Mouse (Mus musculus): ENCODE data around the gene Tnk1. TPM values are rescaled to one million over a fixed set of nuclear protein-coding genes. Genes with fewer than 3 reads are reported as not detected.
A peak's percentile ranks its signal among the peaks of the same experiment; 100 is the strongest.

Gene Tnk1
- polyA plus RNA-seq, 1 experiment from 2014 or later: 0.31 TPM

- peaks cover 58% of the 10 kb centered on the region for H3K4me1 ChIP-seq (replicated peaks)
Observed at GRCm38 (mm10) chr11:69835326-69835965, 23.1 kb downstream of the Tnk1 start.

DNA sequence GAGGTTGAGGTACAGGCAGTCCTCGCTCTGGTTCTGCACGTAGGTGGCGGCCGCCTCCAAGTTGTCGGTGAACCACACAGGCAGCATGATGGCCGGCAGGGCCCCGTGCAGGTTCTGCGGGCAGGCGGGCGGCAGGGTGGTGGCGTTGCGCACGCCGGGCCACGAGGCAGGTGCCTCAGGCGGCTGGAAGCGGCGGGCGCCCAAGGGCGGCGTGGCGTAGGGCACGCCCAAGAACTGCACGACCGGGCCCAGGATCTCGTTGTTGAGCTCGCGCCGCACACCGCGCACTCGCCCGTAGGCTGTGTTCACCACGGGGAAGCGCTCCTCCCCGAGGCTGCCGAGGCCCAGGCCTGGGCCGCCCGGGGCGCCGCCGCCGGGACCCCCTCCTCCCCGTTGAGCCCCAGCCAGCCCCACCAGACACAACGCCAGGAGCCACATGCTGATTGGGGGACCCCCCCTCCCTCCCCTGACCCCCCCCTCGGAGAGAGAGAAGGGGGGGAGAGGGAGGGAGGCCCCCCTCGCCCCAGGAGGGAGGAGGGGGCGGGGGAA lies 24.5 kb downstream of the Tnk1 start:
- Histone ChIP-seq H3K27ac (peak overlapping the region; percentile 98), H3K36me3 (peaks cover 39% of the 10 kb centered on the region), H3K27me3 (no peaks in the 10 kb centered on the region), H3K4me2 (replicated peaks) (peak overlapping the region; percentile 99), H3K4me3 (replicated peaks) (peak overlapping the region; percentile 97), H3K9ac (replicated peaks) (peak overlapping the region; percentile 99), H3K9me3 (no peaks in the 10 kb centered on the region), H3K4me1 (replicated peaks) (peaks cover 57% of the 10 kb centered on the region)
- WGBS: 5% methylated on average over 46 of the region's 48 CpGs
- ATAC-seq: no peak

More at GRCm38 (mm10) chr11:69835326-69835965, 23.1 kb downstream of the Tnk1 start:
- peak overlapping the region; percentile 97 for H3K4me3 ChIP-seq (replicated peaks)
- peak overlapping the region; percentile 98 for H3K27ac ChIP-seq
- ATAC-seq: no peak
- peaks cover 31% of the 10 kb centered on the region for H3K36me3 ChIP-seq
- H3K9me3 ChIP-seq: no peaks in the 10 kb centered on the region
- H3K4me2 ChIP-seq (replicated peaks): peak overlapping the region; percentile 99
- peak overlapping the region; percentile 99 for H3K9ac ChIP-seq (replicated peaks)
- H3K27me3 ChIP-seq: no peaks in the 10 kb centered on the region
- 3% methylated on average over 9 of the region's 9 CpGs for WGBS

DNA sequence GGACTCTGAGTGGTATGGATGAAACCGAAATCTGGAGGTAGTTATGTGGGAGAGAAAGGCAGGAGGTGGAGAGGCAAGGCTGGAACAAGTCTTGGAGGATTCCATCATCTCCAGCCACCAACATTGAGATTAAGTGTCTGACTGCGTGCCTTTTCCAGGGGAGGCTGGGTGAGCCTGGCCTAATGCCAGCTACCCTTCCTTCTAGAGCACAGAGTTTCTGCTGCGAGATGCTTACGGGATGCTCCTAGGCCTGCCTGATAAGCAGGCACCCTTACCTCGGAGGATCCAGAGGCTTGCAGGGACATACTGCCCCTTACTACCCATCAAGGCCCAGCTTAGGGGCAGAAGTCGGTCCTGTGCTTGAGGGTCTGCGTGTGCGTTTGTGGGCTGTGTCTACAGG lies 25.0 kb downstream of the Tnk1 start:
- Histone ChIP-seq H3K4me3 (replicated peaks) (peak overlapping the region; percentile 97), H3K36me3 (peaks cover 44% of the 10 kb centered on the region), H3K9me3 (no peaks in the 10 kb centered on the region), H3K4me1 (replicated peaks) (peaks cover 55% of the 10 kb centered on the region), H3K9ac (replicated peaks) (peak overlapping the region; percentile 99), H3K4me2 (replicated peaks) (peak overlapping the region; percentile 99), H3K27ac (peak overlapping the region; percentile 98; the same call in 1 of the 2 replicates), H3K27me3 (no peaks in the 10 kb centered on the region)
- 57% methylated on average over 8 of the region's 8 CpGs for WGBS
- no peak for ATAC-seq

DNA sequence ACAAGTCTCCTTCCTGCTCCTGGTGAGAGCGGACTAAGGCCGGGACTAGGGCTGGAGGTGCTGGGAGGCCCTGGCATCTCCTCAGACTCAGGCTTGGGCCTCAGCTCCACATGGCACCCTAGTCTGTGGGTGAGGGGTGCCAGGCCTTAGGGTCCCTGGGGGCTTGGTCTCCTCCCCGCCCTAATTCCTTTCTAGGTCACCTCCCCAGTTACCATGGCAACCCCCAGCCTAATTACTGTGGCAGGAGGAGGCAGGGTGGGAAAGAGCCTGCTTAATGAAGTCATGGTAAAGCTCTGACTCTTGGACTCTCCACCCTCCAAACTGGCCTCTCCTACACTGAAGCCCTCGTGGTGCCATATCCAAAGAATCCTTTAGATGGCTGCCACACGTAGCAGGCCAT lies 29.7 kb downstream of the Tnk1 start:
- no peak for ATAC-seq
- Histone ChIP-seq H3K4me3 (replicated peaks) (no peak overlapping the region), H3K27me3 (no peaks in the 10 kb centered on the region), H3K9ac (replicated peaks) (no peak overlapping the region), H3K27ac (no peak overlapping the region), H3K4me1 (replicated peaks) (peaks cover 32% of the 10 kb centered on the region), H3K4me2 (replicated peaks) (no peak overlapping the region), H3K36me3 (peaks cover 91% of the 10 kb centered on the region), H3K9me3 (no peaks in the 10 kb centered on the region)
- WGBS: 58% methylated on average over 5 of the region's 5 CpGs

- Histone ChIP-seq H3K9me3 (no peaks in the 10 kb centered on the region), H3K9ac (replicated peaks) (no peak overlapping the region), H3K4me3 (replicated peaks) (no peak overlapping the region), H3K4me2 (replicated peaks) (no peak overlapping the region), H3K36me3 (peaks cover 52% of the 10 kb centered on the region), H3K27ac (no peak overlapping the region), H3K4me1 (replicated peaks) (no peaks in the 10 kb centered on the region), H3K27me3 (no peaks in the 10 kb centered on the region)
- 80% methylated on average over 2 of the region's 2 CpGs for WGBS
- no peak for ATAC-seq
Observed at GRCm38 (mm10) chr11:69823456-69823855, 35.1 kb downstream of the Tnk1 start.

DNA sequence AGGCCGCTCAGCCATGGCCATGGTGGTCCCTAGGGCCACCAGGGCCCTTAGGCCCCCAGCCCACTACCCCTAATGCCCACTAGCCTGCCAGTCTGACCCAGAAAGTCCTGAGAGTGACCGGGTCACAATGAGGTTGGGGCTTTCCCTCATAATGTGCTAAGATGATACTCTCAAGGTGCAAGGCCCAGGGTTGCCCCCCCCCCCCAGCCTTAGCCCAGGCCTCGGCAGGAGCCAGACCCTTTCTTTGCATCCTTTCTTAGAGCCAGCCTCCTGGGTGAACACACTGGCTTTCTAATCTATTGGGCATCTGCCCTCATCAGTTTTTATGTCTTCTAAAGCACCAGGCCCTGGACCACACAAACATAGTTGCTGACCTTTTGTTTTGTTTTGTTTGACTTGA lies 36.5 kb downstream of the Tnk1 start, which contains the start of gene Spem1:
TSS of gene Spem1 (minus strand) at position 101 of the 400 bp plus-strand sequence.
- ATAC-seq: no peak
- no peaks in the 10 kb centered on the region for H3K4me1 ChIP-seq (replicated peaks)
- no peak within 1 kb of the TSS for H3K27ac ChIP-seq
- no peak within 1 kb of the TSS for H3K4me2 ChIP-seq (replicated peaks)
- H3K9ac ChIP-seq (replicated peaks): no peak within 1 kb of the TSS
- no peaks in the 10 kb centered on the region for H3K27me3 ChIP-seq
- WGBS: 92% methylated on average over 3 of the region's 3 CpGs
- H3K36me3 ChIP-seq: peaks cover 39% of the 10 kb centered on the region
- peaks cover 5% of the 10 kb centered on the region; the same call in 1 of the 2 replicates for H3K9me3 ChIP-seq
- no peak within 1 kb of the TSS for H3K4me3 ChIP-seq (replicated peaks)

DNA sequence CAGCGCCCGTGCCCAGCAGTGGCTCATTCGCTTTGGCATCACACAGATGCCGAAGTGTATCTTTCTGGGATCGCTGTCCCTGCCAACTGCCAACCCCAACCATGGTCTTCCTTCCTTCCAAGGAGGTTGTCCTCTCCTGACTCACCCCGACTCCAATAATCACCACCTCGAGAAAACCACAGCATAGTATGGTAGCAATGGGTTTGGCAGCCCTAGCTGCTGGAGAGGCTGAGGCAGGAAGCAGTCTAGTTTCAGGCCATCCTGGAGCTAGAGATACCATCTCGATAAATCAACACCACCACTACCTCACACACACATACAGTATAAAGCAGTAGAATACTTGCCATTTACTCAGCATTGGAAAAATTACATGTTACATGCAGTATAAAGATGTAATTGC lies 39.7 kb downstream of the Tnk1 start:
- no peak overlapping the region for H3K9ac ChIP-seq (replicated peaks)
- ATAC-seq: no peak
- H3K9me3 ChIP-seq: peaks cover 5% of the 10 kb centered on the region; the same call in 1 of the 2 replicates
- peaks cover 6% of the 10 kb centered on the region; the same call in 1 of the 2 replicates for H3K36me3 ChIP-seq
- no peaks in the 10 kb centered on the region for H3K4me1 ChIP-seq (replicated peaks)
- 86% methylated on average over 8 of the region's 8 CpGs for WGBS
- no peak overlapping the region for H3K4me3 ChIP-seq (replicated peaks)
- H3K27me3 ChIP-seq: no peaks in the 10 kb centered on the region
- H3K4me2 ChIP-seq (replicated peaks): no peak overlapping the region
- no peak overlapping the region for H3K27ac ChIP-seq

- 0 out of 2 replicates have a peak, but pooled peaks cover 2% of the 10 kb centered on the region for H3K36me3 ChIP-seq
- H3K27ac ChIP-seq: no peak within 1 kb of the TSS
- no peak for ATAC-seq
- H3K4me3 ChIP-seq (replicated peaks): no peak within 1 kb of the TSS
- no peaks in the 10 kb centered on the region for H3K4me1 ChIP-seq (replicated peaks)
- WGBS: 83% methylated on average over 2 of the region's 2 CpGs
- H3K4me2 ChIP-seq (replicated peaks): no peak within 1 kb of the TSS
- no peak within 1 kb of the TSS for H3K9ac ChIP-seq (replicated peaks)
- no peaks in the 10 kb centered on the region for H3K27me3 ChIP-seq
- H3K9me3 ChIP-seq: peaks cover 5% of the 10 kb centered on the region; the same call in 1 of the 2 replicates
Observed at GRCm38 (mm10) chr11:69818365-69818764, 40.2 kb downstream of the Tnk1 start, which contains the start of gene Spem2. Gene Spem2 (minus strand): TSS chr11:69818465.

DNA sequence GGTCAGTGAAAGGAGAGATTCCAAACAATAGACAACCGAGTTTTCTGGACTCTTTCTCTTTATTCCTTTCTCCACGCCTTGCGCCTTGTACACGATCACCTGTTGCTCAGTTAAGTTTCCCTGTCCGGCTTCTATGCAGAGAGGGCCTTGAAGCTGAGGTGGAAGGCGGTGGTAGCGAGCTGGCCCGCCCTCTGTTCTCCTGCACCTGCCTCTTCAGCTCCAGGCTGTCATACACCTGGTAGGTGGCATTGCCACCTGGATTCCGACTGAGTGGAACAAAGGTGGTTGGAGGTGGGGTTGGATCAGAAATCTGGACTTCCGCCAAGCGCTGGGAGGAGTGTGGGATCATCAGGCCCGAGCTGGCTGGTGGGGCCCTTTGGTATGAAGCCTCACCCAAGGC lies 42.0 kb downstream of the Tnk1 start:
- no peak for ATAC-seq
- Histone ChIP-seq H3K27ac (no peak overlapping the region), H3K36me3 (no peaks in the 10 kb centered on the region), H3K4me3 (replicated peaks) (no peak overlapping the region), H3K27me3 (no peaks in the 10 kb centered on the region), H3K9ac (replicated peaks) (no peak overlapping the region), H3K4me2 (replicated peaks) (no peak overlapping the region), H3K4me1 (replicated peaks) (no peaks in the 10 kb centered on the region), H3K9me3 (peaks cover 5% of the 10 kb centered on the region; the same call in 1 of the 2 replicates)
- 93% methylated on average over 12 of the region's 12 CpGs for WGBS

DNA sequence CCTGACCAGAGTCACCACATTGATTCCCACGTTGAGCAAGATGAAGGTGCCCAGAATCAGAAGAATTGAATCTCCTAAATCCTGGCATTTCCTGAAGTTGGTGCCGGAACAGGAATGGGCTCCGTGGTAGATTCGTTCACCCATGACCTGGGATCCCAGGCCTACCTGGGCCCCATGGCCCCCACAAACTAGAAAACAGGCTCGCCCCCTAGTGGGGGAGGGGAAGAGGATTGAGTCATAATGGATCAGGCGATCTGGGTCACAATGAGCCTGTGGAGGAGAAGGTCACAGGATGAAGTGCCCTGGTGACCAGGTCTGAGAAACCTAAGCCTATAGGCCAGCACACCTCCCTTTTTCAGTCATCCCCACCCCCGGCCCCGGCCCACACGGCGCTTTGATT lies 43.4 kb downstream of the Tnk1 start, which contains the start of gene Gm39566:
TSS of gene Gm39566 (minus strand) at position 144 of the 400 bp plus-strand sequence.
- Histone ChIP-seq H3K9ac (replicated peaks) (no peak within 1 kb of the TSS), H3K27me3 (no peaks in the 10 kb centered on the region), H3K36me3 (no peaks in the 10 kb centered on the region), H3K4me2 (replicated peaks) (no peak within 1 kb of the TSS), H3K27ac (no peak within 1 kb of the TSS), H3K4me3 (replicated peaks) (no peak within 1 kb of the TSS), H3K9me3 (peaks cover 5% of the 10 kb centered on the region; the same call in 1 of the 2 replicates), H3K4me1 (replicated peaks) (no peaks in the 10 kb centered on the region)
- 62% methylated on average over 10 of the region's 10 CpGs for WGBS
- ATAC-seq: no peak

DNA sequence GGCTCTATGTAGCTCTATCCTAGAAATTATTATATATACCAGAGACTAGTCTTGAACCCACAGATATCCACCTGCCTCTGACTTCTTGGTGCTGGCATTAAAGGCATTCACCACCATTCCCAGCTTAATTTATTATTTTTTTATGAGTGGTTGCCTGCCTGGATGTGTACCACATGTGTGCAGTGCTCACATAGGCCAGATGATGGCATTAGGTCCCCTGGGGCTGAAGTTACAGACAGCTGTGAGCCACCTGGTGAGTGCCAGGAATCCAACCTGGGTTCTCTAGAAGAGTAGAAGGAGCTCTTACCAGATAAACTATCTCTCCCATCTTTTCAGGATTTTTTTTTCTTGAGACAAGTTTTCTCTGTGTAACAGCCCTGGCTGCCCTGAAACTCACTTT lies 48.2 kb downstream of the Tnk1 start:
- Histone ChIP-seq H3K4me3 (replicated peaks) (no peak overlapping the region), H3K4me1 (replicated peaks) (0 out of 2 replicates have a peak, but pooled peaks cover 5% of the 10 kb centered on the region), H3K4me2 (replicated peaks) (no peak overlapping the region), H3K9me3 (no peaks in the 10 kb centered on the region), H3K27me3 (peaks cover 17% of the 10 kb centered on the region), H3K36me3 (no peaks in the 10 kb centered on the region), H3K9ac (replicated peaks) (no peak overlapping the region), H3K27ac (no peak overlapping the region)
- no peak for ATAC-seq

GRCm38 (mm10) chr11:69807641-69808040 lies 50.9 kb downstream of the Tnk1 start:
- Histone ChIP-seq H3K4me2 (replicated peaks) (no peak overlapping the region), H3K36me3 (no peaks in the 10 kb centered on the region), H3K27ac (no peak overlapping the region), H3K9me3 (no peaks in the 10 kb centered on the region), H3K4me1 (replicated peaks) (peaks cover 31% of the 10 kb centered on the region), H3K27me3 (peaks cover 32% of the 10 kb centered on the region), H3K9ac (replicated peaks) (no peak overlapping the region), H3K4me3 (replicated peaks) (no peak overlapping the region)
- no peak for ATAC-seq
- WGBS: 85% methylated on average over 2 of the region's 2 CpGs

Measured in midbrain, embryonic 13.5 days (tissue).